Mouse (Mus musculus) kidney, embryonic 14.5 days (tissue): Measurements from ENCODE around the gene Mbd5. TPM values are rescaled to one million over a fixed set of nuclear protein-coding genes. Genes with fewer than 3 reads are reported as not detected.

Experiments
- ATAC-seq: fragments of 200-750 bp; cut with Nextera tagmentation; 2 replicates; pipeline ENCODE4 v1.8.0; 2017; ENCODE audit warnings: moderate number of reproducible peaks, mild to moderate bottlenecking, moderate TSS enrichment, moderate library complexity; ENCODE audit not compliant: low FRiP score, low TSS enrichment
- H3K27ac ChIP-seq: fragments of 300-500 bp; sonication (generic); 2 replicates; pipeline ENCODE4 v1.5.1; 2014; ENCODE audit warnings: low read depth, mild to moderate bottlenecking, low read length, moderate library complexity, mixed read lengths
- H3K27me3 ChIP-seq: fragments of 300-500 bp; sonication (generic); 2 replicates; pipeline ENCODE4 v1.6.1; 2014; ENCODE audit warnings: mild to moderate bottlenecking, low read length; ENCODE audit not compliant: control insufficient read depth, insufficient read depth
- H3K36me3 ChIP-seq: fragments of 300-500 bp; sonication (generic); 2 replicates; pipeline ENCODE4 v1.6.1; 2014; ENCODE audit warnings: low read length, mixed read lengths; ENCODE audit not compliant: control insufficient read depth, insufficient read depth
- H3K4me1 ChIP-seq: fragments of 300-500 bp; sonication (generic); 2 replicates; pipeline ENCODE4 v1.6.1; 2014; ENCODE audit warnings: low read length, mixed read lengths; ENCODE audit not compliant: control insufficient read depth, insufficient read depth
- H3K4me2 ChIP-seq: fragments of 300-500 bp; sonication (generic); replicated peaks from 2 replicates; pipeline ENCODE4 v1.6.1; 2014; ENCODE audit warnings: low read depth, mild to moderate bottlenecking, low read length
- H3K4me3 ChIP-seq: fragments of 300-500 bp; sonication (generic); 2 replicates; pipeline ENCODE4 v1.5.1; 2014; ENCODE audit warnings: mild to moderate bottlenecking, low read length
- H3K9ac ChIP-seq: fragments of 300-500 bp; sonication (generic); 2 replicates; pipeline ENCODE4 v1.6.1; 2014; ENCODE audit warnings: low read depth, mild to moderate bottlenecking, low read length, moderate library complexity
- H3K9me3 ChIP-seq: fragments of 300-500 bp; sonication (generic); 2 replicates; pipeline ENCODE4 v1.6.1; 2016; ENCODE audit warnings: low read length; ENCODE audit not compliant: control insufficient read depth
- WGBS: fragments of 180-500 bp; shearing (Covaris S2); extraction: QIAGEN DNeasy Blood & Tissue Kit; methylation state at CpG from one replicate; pipeline ENCODE4 v1.1.7; 2014; 5-methylcytosine and 5-hydroxymethylcytosine counted together
- polyA plus RNA-seq: library from polyadenylated mRNA; unstranded; fragments of >200 nt; fragmentation: Nextera tagmentation; extraction: Ambion mirVana; gene quantifications from 2 replicates; pipeline ENCODE4 v1.2.1, GENCODE M21; 2014

Mbd5 gene
- polyA plus RNA-seq, 1 experiment from 2014 or later: 34.2 TPM

GRCm38 (mm10) chr2:49276017-49276722 is 326.9 kb downstream of the Mbd5 start:
- Histone ChIP-seq H3K36me3 (no peaks in the 10 kb centered on the region), H3K4me2 (no peak overlapping the region), H3K27me3 (no peaks in the 10 kb centered on the region), H3K4me1 (no peaks in the 10 kb centered on the region), H3K27ac (no peak overlapping the region), H3K9me3 (no peaks in the 10 kb centered on the region), H3K9ac (no peak overlapping the region), H3K4me3 (no peak overlapping the region)
- WGBS: 92% methylated on average over 4 of the region's 4 CpGs
- no peak for ATAC-seq

GRCm38 (mm10) chr2:49280496-49280895 is 331.2 kb downstream of the Mbd5 start:
- no peak overlapping the region for H3K27ac ChIP-seq
- no peaks in the 10 kb centered on the region for H3K27me3 ChIP-seq
- ATAC-seq: no peak
- H3K4me2 ChIP-seq: no peak overlapping the region
- H3K9me3 ChIP-seq: no peaks in the 10 kb centered on the region
- H3K4me3 ChIP-seq: no peak overlapping the region
- H3K9ac ChIP-seq: no peak overlapping the region
- H3K4me1 ChIP-seq: no peaks in the 10 kb centered on the region
- no peaks in the 10 kb centered on the region for H3K36me3 ChIP-seq

- Histone ChIP-seq H3K4me3 (no peak overlapping the region), H3K4me2 (no peak overlapping the region), H3K36me3 (no peaks in the 10 kb centered on the region), H3K27ac (no peak overlapping the region), H3K9ac (no peak overlapping the region), H3K27me3 (no peaks in the 10 kb centered on the region), H3K4me1 (no peaks in the 10 kb centered on the region), H3K9me3 (no peaks in the 10 kb centered on the region)
- ATAC-seq: no peak
Measured at GRCm38 (mm10) chr2:49283583-49283982, 334.3 kb downstream of the Mbd5 start.

GRCm38 (mm10) chr2:49286965-49287364 is 337.7 kb downstream of the Mbd5 start:
- H3K9me3 ChIP-seq: peaks cover 4% of the 10 kb centered on the region; the same call in 1 of the 2 replicates
- H3K27me3 ChIP-seq: no peaks in the 10 kb centered on the region
- no peaks in the 10 kb centered on the region for H3K4me1 ChIP-seq
- no peaks in the 10 kb centered on the region for H3K36me3 ChIP-seq
- no peak overlapping the region for H3K4me3 ChIP-seq
- WGBS: 42% methylated on average over 1 of the region's 1 CpGs
- no peak overlapping the region for H3K4me2 ChIP-seq
- H3K9ac ChIP-seq: no peak overlapping the region
- ATAC-seq: no peak
- no peak overlapping the region for H3K27ac ChIP-seq

- Histone ChIP-seq H3K4me1 (no peaks in the 10 kb centered on the region), H3K36me3 (no peaks in the 10 kb centered on the region), H3K27ac (no peak overlapping the region), H3K9me3 (peaks cover 4% of the 10 kb centered on the region; the same call in 1 of the 2 replicates), H3K4me3 (no peak overlapping the region), H3K27me3 (no peaks in the 10 kb centered on the region), H3K4me2 (no peak overlapping the region), H3K9ac (no peak overlapping the region)
- WGBS: 79% methylated on average over 2 of the region's 2 CpGs
- no peak for ATAC-seq
Measured at GRCm38 (mm10) chr2:49291709-49292108, 342.4 kb downstream of the Mbd5 start.

GRCm38 (mm10) chr2:49312629-49313447 is 363.5 kb downstream of the Mbd5 start:
- no peaks in the 10 kb centered on the region for H3K36me3 ChIP-seq
- H3K4me2 ChIP-seq: peak overlapping the region; percentile 42
- H3K27ac ChIP-seq: no peak overlapping the region
- H3K9ac ChIP-seq: no peak overlapping the region
- peak overlapping the region; percentile 16; the same call in 1 of the 2 replicates for H3K4me3 ChIP-seq
- H3K27me3 ChIP-seq: no peaks in the 10 kb centered on the region
- WGBS: 42% methylated on average over 19 of the region's 19 CpGs
- no peaks in the 10 kb centered on the region for H3K4me1 ChIP-seq
- H3K9me3 ChIP-seq: no peaks in the 10 kb centered on the region
- ATAC-seq: peak; percentile 91

GRCm38 (mm10) chr2:49333594-49333993 is 384.3 kb downstream of the Mbd5 start:
- Histone ChIP-seq H3K27ac (no peak overlapping the region), H3K36me3 (no peaks in the 10 kb centered on the region), H3K4me3 (no peak overlapping the region), H3K9ac (no peak overlapping the region), H3K9me3 (no peaks in the 10 kb centered on the region), H3K4me2 (no peak overlapping the region), H3K27me3 (no peaks in the 10 kb centered on the region), H3K4me1 (no peaks in the 10 kb centered on the region)
- 94% methylated on average over 7 of the region's 7 CpGs for WGBS
- no peak for ATAC-seq

- 92% methylated on average over 9 of the region's 9 CpGs for WGBS
- no peak overlapping the region for H3K27ac ChIP-seq
Measured at GRCm38 (mm10) chr2:49335267-49335666, 386.0 kb downstream of the Mbd5 start.

GRCm38 (mm10) chr2:49344287-49344686 is 395.0 kb downstream of the Mbd5 start:
- no peaks in the 10 kb centered on the region for H3K4me1 ChIP-seq
- 0 out of 2 replicates have a peak, but pooled peaks cover 3% of the 10 kb centered on the region for H3K27me3 ChIP-seq
- no peak overlapping the region for H3K4me2 ChIP-seq
- H3K4me3 ChIP-seq: no peak overlapping the region
- no peak overlapping the region for H3K9ac ChIP-seq
- no peaks in the 10 kb centered on the region for H3K36me3 ChIP-seq
- ATAC-seq: no peak
- 83% methylated on average over 2 of the region's 2 CpGs for WGBS
- no peaks in the 10 kb centered on the region for H3K9me3 ChIP-seq
- H3K27ac ChIP-seq: no peak overlapping the region

More at GRCm38 (mm10) chr2:49335267-49335666, 386.0 kb downstream of the Mbd5 start:
- Histone ChIP-seq H3K4me3 (no peak overlapping the region), H3K4me1 (no peaks in the 10 kb centered on the region), H3K36me3 (no peaks in the 10 kb centered on the region), H3K9ac (no peak overlapping the region), H3K9me3 (no peaks in the 10 kb centered on the region), H3K27me3 (no peaks in the 10 kb centered on the region), H3K4me2 (no peak overlapping the region)
- no peak for ATAC-seq
